In the genomic region with DNA sequence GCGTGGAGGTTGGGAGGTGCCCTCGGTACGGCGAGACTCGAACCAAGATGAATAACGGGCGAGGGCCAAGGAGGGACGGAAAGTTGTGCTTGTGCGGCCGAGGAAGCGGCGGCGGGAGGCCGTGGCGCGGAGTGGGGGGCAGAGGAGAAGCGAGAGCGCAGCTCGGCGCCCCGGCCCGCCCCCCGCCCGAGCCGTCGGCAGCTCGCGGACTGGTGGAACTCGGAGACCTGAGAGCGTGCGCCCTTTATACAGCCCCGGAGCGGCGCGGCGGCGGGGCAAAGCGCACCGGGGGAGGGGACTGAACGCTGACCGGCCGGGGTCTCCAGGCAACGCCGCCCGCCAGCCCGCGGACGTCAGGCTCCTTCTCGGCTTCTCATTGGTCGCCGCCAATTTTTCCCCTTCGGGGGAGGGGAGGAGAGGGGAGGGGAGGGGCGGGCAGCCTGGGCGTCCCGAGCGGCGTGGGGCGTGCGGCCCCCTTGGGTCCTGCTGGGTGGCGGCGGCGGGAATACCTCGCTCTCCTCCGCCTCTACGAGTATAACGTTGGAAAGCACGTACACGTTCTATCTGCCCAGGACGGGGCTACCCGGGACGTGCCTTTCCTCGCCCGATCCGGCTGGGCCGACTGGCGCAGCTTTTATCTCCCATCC, we compare ENCODE assay signal across 8 mouse cellular contexts. TPM values are rescaled to one million over a fixed set of nuclear protein-coding genes. Genes with fewer than 3 reads are reported as not detected.
DNase-seq lines count a peak whose midpoint lies in the region; ATAC-seq and TF ChIP-seq lines count a peak whose summit lies in the region.

A gene (minus strand): TSS at position 221 of the 647 bp plus-strand sequence.

- intact Hi-C loops in heart, postnatal 10 days (cut with DNase I) = loop anchor here (1.0 kb wide), 1 partner anchor 215 kb away; no protein-coding TSS in a partner anchor

- H3K4me3 ChIP-seq in ES-Bruce4 (ENCODE audit: low read depth, low read length) = peak within 1 kb of the TSS; percentile 99
- peak within 1 kb of the TSS; percentile 56 for H3K4me3 ChIP-seq in forebrain, embryonic 14.5 days (ENCODE audit: low read depth, low read length)
- peak within 1 kb of the TSS; percentile 68 for H3K4me3 ChIP-seq in liver, postnatal 0 days (ENCODE audit: low read depth, low read length)
- H3K4me3 ChIP-seq in neural tube, embryonic 13.5 days = peak within 1 kb of the TSS; percentile 58
- H3K4me3 ChIP-seq in testis, adult 2 months (ENCODE audit: control insufficient read depth, low read depth, low read length) = peak within 1 kb of the TSS; percentile 95

- H3K27ac ChIP-seq in ES-Bruce4 (ENCODE audit: insufficient read depth, low read length) = peak within 1 kb of the TSS; percentile 84
- peak within 1 kb of the TSS; percentile 87 for H3K27ac ChIP-seq in forebrain, embryonic 14.5 days (ENCODE audit: low read depth, low read length)
- H3K27ac ChIP-seq in liver, postnatal 0 days (ENCODE audit: low read depth) = peak within 1 kb of the TSS; percentile 97
- H3K27ac ChIP-seq in neural tube, embryonic 13.5 days (replicated peaks) = peak within 1 kb of the TSS; percentile 91
- H3K27ac ChIP-seq in testis, adult 2 months (ENCODE audit: control insufficient read depth, insufficient read depth, low read depth, low read length) = peak within 1 kb of the TSS; percentile 95

- H3K4me2 ChIP-seq in forebrain, embryonic 14.5 days (ENCODE audit: low read length) = peak within 1 kb of the TSS; percentile 90
- peak within 1 kb of the TSS; percentile 97 for H3K4me2 ChIP-seq in liver, postnatal 0 days (ENCODE audit: low read depth, low read length)
- H3K4me2 ChIP-seq in neural tube, embryonic 13.5 days = peak within 1 kb of the TSS; percentile 83

- H3K4me1 ChIP-seq in ES-Bruce4 (ENCODE audit: control insufficient read depth, insufficient read depth, low read length) = peaks cover 3% of the 10 kb centered on the region
- H3K4me1 ChIP-seq in forebrain, embryonic 14.5 days (ENCODE audit: control insufficient read depth, insufficient read depth, low read length) = peaks cover 11% of the 10 kb centered on the region; the same call in 1 of the 2 replicates
- peaks cover 24% of the 10 kb centered on the region for H3K4me1 ChIP-seq in liver, postnatal 0 days (ENCODE audit: insufficient read depth)
- H3K4me1 ChIP-seq in neural tube, embryonic 13.5 days (replicated peaks) = peaks cover 47% of the 10 kb centered on the region
- H3K4me1 ChIP-seq in testis, adult 2 months (ENCODE audit: control insufficient read depth, insufficient read depth, low read length) = peaks cover 39% of the 10 kb centered on the region

- H3K27me3 ChIP-seq in ES-Bruce4 (ENCODE audit: control insufficient read depth, insufficient read depth, low read length, poor library complexity, severe bottlenecking) = no peaks in the 10 kb centered on the region
- 0 out of 2 replicates have a peak, but pooled peaks cover 3% of the 10 kb centered on the region for H3K27me3 ChIP-seq in forebrain, embryonic 14.5 days (replicated peaks; ENCODE audit: control insufficient read depth, insufficient read depth, low read length)
- H3K27me3 ChIP-seq in liver, postnatal 0 days (ENCODE audit: insufficient read depth, low read length) = no peaks in the 10 kb centered on the region
- H3K27me3 ChIP-seq in neural tube, embryonic 13.5 days = peaks cover 36% of the 10 kb centered on the region
- no peaks in the 10 kb centered on the region for H3K27me3 ChIP-seq in testis, adult 2 months (ENCODE audit: control insufficient read depth, insufficient read depth, low read length)

- TF ChIP-seq EP300 in ES-Bruce4 (IDR thresholded peaks at IDR 0.05; ENCODE audit: insufficient read depth, low read depth, low read length) = no peak
- TF ChIP-seq EP300 in liver, postnatal 0 days (IDR thresholded peaks at IDR 0.05; ENCODE audit: low read depth) = no peak

- peaks cover 10% of the 10 kb centered on the region for H3K36me3 ChIP-seq in ES-Bruce4 (ENCODE audit: control insufficient read depth, insufficient read depth, low read length, poor library complexity, severe bottlenecking)
- H3K36me3 ChIP-seq in forebrain, embryonic 14.5 days (ENCODE audit: control insufficient read depth, insufficient read depth, low read length) = peaks cover 12% of the 10 kb centered on the region
- peaks cover 22% of the 10 kb centered on the region for H3K36me3 ChIP-seq in liver, postnatal 0 days (replicated peaks; ENCODE audit: insufficient read depth, low read length)
- 0 out of 2 replicates have a peak, but pooled peaks cover 11% of the 10 kb centered on the region for H3K36me3 ChIP-seq in neural tube, embryonic 13.5 days
- H3K36me3 ChIP-seq in testis, adult 2 months (ENCODE audit: control insufficient read depth, insufficient read depth, low read length) = no peaks in the 10 kb centered on the region

- TF ChIP-seq POLR2A in ES-Bruce4 (IDR thresholded peaks at IDR 0.05; ENCODE audit: insufficient read depth, low read length) = peak; percentile 67
- peak; percentile 87 for TF ChIP-seq POLR2A in testis, adult 2 months (IDR thresholded peaks at IDR 0.05; ENCODE audit: control insufficient read depth, low read depth, low read length)

- WGBS in forebrain, embryonic 14.5 days = under 1% methylated on average over 46 of the region's 76 CpGs
- WGBS in large intestine, adult 2 months = under 1% methylated on average over 72 of the region's 76 CpGs
- under 1% methylated on average over 59 of the region's 76 CpGs for WGBS in liver, postnatal 0 days (ENCODE audit: insufficient replicate concordance)
- under 1% methylated on average over 74 of the region's 76 CpGs for WGBS in neural tube, embryonic 13.5 days

- H3K9me3 ChIP-seq in ES-Bruce4 (replicated peaks; ENCODE audit: control insufficient read depth, insufficient read depth, low read length, poor library complexity, severe bottlenecking) = no peaks in the 10 kb centered on the region
- no peaks in the 10 kb centered on the region for H3K9me3 ChIP-seq in forebrain, embryonic 14.5 days (replicated peaks; ENCODE audit: control insufficient read depth, low read length)
- no peaks in the 10 kb centered on the region for H3K9me3 ChIP-seq in liver, postnatal 0 days (ENCODE audit: low read length)
- H3K9me3 ChIP-seq in neural tube, embryonic 13.5 days = no peaks in the 10 kb centered on the region

- DNase-seq in c-Kit-positive CD71-positive TER-119-positive erythroid progenitor cells, embryonic 14.5 days (ENCODE audit: low spot score) = peak; percentile 83
- DNase-seq in forebrain, embryonic 14.5 days (ENCODE audit: low spot score) = peak; percentile 93
- peak; percentile 95 to 97 for DNase-seq in heart, postnatal 10 days
- DNase-seq in large intestine, adult 2 months (ENCODE audit: low read depth, low spot score) = no peak
- DNase-seq in liver, postnatal 0 days = peak; percentile 94

- peak within 1 kb of the TSS; percentile 79 for H3K9ac ChIP-seq in ES-Bruce4 (ENCODE audit: low read depth, poor library complexity, severe bottlenecking)
- peak within 1 kb of the TSS; percentile 75 for H3K9ac ChIP-seq in forebrain, embryonic 14.5 days (ENCODE audit: low read length)
- H3K9ac ChIP-seq in liver, postnatal 0 days (replicated peaks) = peak within 1 kb of the TSS; percentile 86
- H3K9ac ChIP-seq in neural tube, embryonic 13.5 days = peak within 1 kb of the TSS; percentile 83

- peak; percentile 89 for ATAC-seq in forebrain, embryonic 14.5 days
- ATAC-seq in liver, postnatal 0 days = peak; percentile 69
- peak; percentile 86 for ATAC-seq in neural tube, embryonic 13.5 days (ENCODE audit: low read depth)

- no peak for TF ChIP-seq CTCF in ES-Bruce4 (IDR thresholded peaks at IDR 0.05; ENCODE audit: low read depth, low read length)
- TF ChIP-seq CTCF in liver, postnatal 0 days (IDR thresholded peaks at IDR 0.05; ENCODE audit: low read depth) = no peak
- no peak for TF ChIP-seq CTCF in testis, adult 2 months (IDR thresholded peaks at IDR 0.05; ENCODE audit: control insufficient read depth, insufficient read depth, insufficient replicate concordance, low read depth, low read length)

RNA-seq across cellular contexts. Expression of the gene that starts here (rescaled TPM):
- polyA plus RNA-seq in ES-Bruce4 (2011; ENCODE audit: insufficient read depth, insufficient read length, low read depth, missing spikeins) = 38.2 and 38.4 TPM in 2 replicates
- polyA plus RNA-seq in forebrain, embryonic 14.5 days (2014; fragmentation: Nextera tagmentation; extraction: Ambion mirVana) = 5.6 and 6.2 TPM in 2 replicates
- total RNA-seq in heart, postnatal 10 days (2021) = 10 to 100 TPM; 36.9 to 42.5 TPM
- polyA plus RNA-seq in large intestine, adult 2 months (2012; rRNA removed) = 35.3 and 70.1 TPM in 2 replicates
- polyA plus RNA-seq in liver, postnatal 0 days (2015; fragmentation: Nextera tagmentation; extraction: Ambion mirVana) = 7.6 and 7.7 TPM in 2 replicates
- 7.0 and 9.0 TPM in 2 replicates for polyA plus RNA-seq in neural tube, embryonic 13.5 days (2015; fragmentation: Nextera tagmentation; extraction: Ambion mirVana)
- polyA plus RNA-seq in testis, adult 2 months (2012; rRNA removed) = 5.4 and 6.2 TPM in 2 replicates
